Mouse (Mus musculus) frontal cortex, adult 2 months (tissue): ENCODE data around the gene Izumo4. TPM values are rescaled to one million over a fixed set of nuclear protein-coding genes. Genes with fewer than 3 reads are reported as not detected.

Source experiments
- DNase-seq, 2 experiments: peaks; one replicate each; pipeline ENCODE4 v3.0.0; 2022; ENCODE audit warnings: low spot score in 1 of 2; ENCODE audit errors: extremely low spot score in 1 of 2
- polyA plus RNA-seq: library from polyadenylated mRNA; depleted of rRNA; stranded (reverse); fragments of >200 nt; gene quantifications from 2 replicates; pipeline ENCODE4 v1.2.3, GENCODE M21; 2012

Gene Izumo4
- polyA plus RNA-seq, 1 experiment = 108 TPM

DNA sequence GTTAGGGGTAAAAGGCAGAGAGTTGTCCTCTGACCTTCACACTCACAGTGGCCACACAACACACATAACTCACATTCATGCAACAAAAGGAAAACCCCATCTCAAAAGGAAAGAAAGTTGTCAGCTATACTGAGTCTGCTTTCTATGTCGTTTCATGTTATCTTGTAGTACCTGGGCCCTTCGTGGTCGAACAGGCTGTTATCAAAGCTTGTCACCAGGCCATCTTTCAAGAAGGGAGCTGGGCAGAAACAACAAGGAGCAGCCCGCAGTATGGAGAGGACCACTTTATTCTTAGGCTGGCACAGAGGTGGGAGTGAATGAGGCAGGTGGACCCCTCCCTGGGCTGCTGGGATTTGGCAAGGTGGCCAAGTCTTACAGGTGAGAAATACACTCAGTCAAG is 17.0 kb upstream of the Izumo4 start:
- no peak for DNase-seq

- no peak for DNase-seq
Observed at GRCm38 (mm10) chr10:80686617-80687016, 15.4 kb upstream of the Izumo4 start.

- peak in 1 of 2 experiments; percentile 72 for DNase-seq
Observed at GRCm38 (mm10) chr10:80687850-80688249, 14.1 kb upstream of the Izumo4 start.

DNA sequence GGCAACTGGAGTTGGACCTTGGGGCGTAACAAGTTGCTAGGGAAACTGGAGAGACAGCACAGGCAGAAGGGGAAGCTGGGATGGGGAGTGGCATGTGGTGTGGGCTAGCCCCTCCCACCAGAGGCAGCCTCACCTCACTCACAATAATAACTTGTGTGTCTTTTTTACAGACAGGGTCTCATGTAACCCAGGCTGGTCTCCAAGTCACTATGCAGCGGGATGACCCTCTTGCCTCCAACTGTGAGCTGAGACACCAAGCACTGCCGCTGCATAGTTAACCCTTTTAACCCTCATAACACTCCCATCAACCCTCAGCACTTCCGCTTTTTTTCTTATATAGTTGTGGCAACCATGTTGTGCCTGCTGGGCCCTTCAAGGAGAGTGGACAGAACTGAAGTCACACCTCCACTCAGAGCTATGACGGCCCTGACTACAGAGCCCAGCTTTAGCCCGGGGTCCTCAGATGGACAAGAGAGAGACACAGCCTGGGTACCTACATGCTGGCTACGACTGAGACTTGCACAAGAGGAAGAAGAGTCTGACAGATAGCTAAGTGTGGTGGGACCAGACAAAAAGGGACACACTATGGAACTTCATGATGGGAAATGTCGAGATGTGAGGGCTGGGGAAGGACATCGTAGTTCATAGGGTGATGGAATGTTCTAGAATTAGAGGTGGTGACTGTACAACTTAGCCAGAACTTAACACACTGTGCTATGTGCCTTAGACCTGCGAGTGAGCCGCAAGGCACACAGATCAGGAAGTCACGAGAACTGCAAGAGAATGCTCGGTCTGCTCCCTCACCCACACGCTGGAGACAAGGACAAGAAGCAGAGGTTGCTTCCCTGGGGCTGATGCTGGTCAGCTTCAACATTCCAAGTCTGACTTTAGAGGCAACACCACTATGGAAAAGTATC is 9.5 kb upstream of the Izumo4 start:
- no peak for DNase-seq

DNA sequence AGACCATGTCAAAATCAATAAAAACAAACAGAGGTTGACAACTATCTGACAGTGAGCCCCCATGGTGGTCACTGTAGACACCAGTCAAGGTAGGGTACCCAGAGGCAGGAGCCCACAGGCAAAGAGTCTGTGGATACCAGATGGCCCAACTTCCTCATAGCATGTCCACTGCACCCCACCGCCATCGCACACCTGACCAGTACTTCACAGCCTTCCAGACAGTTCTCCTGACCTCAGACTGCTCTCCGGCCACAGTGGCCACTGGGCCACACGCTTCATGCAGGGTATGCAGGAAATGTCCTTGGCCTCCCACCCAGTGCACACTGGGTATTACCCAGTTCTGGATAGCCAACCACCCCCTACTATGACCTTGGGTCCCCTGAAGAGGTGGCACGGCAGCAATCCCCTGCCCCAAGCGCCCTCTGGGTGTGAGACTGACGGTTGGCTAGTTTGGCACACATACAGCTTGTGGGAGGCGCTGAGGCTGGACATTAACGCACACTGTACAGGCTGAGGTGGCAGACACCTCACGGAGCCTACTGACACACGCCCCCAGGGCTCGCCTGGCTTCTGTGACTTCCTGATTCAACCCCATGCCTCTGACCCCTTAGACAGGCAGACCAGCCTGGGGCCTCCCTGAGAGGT is 8.5 kb upstream of the Izumo4 start:
- DNase-seq = no peak

- no peak for DNase-seq
Observed at GRCm38 (mm10) chr10:80694159-80694938, 7.6 kb upstream of the Izumo4 start.

DNA sequence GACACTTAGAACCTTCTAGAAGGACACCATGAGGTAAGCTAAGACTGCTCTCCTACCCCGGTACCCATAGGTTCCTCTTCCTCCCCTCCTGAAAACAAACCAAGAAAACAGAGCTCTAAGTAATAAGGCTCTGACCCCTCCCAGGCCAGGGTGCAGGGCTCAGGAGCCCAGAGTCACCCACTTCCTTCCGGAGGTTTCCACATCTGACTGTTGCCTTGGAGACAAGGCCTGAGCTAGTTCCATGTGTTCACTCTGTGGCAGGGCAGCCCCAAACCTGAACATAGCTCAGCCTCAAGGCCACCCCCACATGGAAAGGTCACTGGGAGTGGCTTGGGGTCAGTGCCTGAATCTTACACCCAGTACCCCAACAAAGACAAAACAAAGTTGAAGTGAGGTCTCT is 6.8 kb upstream of the Izumo4 start:
- DNase-seq = no peak

DNA sequence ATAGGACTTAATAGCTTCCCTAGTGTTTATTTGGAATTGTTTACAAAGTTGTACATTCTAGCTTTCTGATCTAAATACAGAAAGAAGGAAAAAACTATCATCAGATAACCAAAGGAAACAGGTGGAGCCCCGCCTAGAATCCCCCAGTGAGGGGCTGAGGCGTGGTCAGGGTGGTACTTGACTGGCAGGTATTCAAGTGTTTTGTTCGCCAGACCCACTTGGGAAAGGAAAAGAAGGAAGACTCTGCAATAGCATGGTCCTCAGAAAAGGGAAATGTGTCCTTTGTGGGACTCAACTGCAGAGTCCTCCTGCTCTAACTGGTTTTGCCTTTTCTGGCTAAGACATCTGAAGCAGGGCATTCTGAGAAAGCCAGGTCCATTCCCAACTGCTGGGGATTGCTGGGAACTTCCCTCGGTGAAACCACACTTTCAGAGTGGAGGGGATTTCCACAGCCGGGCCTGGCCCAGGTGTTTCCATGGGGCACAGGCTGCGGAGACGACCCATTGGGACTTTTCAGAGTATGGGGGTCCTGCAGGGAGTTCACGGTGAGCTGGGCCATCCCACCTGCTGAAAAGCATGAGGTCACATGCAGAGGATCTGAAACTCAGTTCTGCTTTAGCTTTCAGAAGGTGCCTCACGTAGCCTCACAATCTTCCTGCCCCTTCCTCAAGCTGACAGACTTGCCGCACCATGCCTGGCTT is 6.0 kb upstream of the Izumo4 start:
- DNase-seq = no peak

DNA sequence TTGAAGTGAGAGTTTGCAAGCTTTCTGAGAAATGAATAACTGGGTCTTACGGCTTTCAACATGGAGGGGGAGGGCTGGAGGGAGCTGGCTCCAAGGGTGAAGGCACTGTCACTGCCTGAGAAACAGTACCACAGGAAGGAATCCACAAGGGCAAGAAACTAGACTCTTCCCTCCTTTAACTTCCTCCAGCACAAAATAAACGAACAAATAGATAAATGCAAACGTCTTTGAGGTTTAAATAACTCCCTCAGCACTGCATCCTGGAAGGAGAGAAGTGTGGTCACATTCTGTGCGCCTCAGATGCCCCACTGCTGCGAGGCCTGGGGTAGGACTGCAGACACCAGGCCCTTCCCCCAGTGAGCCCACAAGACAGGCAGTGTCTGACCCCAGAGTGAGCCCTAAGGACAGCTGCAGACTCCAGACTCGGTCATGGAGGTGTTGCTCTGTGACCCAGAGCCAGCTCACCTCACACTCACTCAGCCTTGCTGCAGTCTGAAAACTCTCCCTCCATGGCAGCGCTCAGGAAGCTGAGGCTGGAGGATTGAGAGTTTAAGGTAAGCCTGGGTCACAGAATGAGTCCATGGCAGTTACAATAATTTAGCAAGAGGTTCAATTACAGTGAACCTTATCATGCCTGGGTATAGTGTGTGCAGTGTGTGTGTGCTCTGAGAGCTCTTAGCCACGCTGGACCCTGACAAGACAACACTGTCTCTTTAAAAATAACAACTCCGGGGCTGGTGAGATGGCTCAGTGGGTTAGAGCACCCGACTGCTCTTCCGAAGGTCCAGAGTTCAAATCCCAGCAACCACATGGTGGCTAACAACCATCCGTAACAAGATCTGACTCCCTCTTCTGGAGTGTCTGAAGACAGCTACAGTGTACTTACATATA is 5.2 kb upstream of the Izumo4 start:
- DNase-seq = no peak

GRCm38 (mm10) chr10:80697393-80697787 is 4.6 kb upstream of the Izumo4 start:
- no peak for DNase-seq

- no peak for DNase-seq
Observed at GRCm38 (mm10) chr10:80697812-80698211, 4.2 kb upstream of the Izumo4 start.

- no peak for DNase-seq
Observed at GRCm38 (mm10) chr10:80698605-80699004, 3.4 kb upstream of the Izumo4 start.

GRCm38 (mm10) chr10:80700038-80700504 is 1.9 kb upstream of the Izumo4 start:
- no peak for DNase-seq

DNA sequence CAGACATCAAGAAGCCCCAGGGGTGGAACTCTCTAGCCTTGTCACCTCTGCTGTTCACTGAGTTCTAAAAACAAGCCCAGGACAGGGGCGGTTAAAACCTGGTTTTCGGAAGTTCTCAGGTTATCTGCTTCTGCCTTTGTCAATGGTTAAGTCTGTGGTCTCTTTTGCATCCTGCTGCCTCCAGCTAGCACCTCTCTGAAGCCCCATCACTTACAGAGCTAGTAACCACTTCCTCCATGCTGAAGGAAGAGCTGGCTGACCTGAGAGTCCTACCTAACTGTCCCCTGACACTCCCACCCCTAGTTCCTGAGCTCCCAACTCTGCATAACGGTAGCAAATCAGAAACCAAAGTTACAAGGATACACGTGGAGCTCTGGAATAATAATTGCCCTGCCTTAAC is 1.3 kb upstream of the Izumo4 start:
- no peak for DNase-seq

DNA sequence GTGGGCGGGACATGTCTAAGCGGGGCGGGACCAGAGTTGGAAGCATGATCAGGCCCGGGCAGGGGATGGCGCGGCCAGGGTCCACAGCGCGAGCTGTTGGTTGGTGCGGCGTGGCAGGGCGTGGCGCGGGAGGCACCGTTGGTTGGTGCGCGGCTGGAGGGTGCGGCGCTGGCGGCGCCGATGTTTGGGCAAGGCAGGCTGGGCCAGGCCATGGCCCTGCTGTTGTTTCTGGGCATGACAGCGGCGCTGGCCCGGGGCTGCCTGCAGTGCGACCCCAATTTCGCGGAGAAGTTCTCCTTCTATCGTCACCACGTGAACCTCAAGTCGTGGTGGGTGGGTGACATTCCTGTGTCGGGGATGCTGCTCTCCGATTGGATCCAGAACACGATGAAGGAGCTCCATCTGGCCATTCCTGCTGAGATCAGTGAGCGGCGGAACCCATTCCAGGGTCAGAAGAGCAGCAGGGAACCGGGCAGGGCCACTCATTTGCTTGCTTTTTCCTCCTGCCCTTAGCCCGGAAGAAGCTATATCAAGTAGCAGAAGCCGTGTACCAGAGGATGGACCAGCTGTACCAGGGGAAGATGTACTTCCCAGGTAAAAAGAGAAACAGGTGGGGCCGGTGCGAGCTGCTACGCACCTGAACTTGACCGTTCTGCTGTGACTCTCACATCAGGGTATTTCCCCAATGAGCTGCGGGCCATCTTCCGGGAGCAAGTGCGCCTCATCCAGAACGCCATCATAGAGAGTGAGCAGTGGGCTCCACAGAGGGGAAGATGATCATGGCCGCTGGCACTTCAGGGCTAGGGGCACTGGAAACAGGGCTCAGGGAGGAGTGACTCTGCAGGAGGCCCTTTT is 779 bp downstream of the Izumo4 start:
- DNase-seq = peak; percentile 94 to 96

- no peak for DNase-seq
Observed at GRCm38 (mm10) chr10:80703643-80704042, 1.7 kb downstream of the Izumo4 start.

DNA sequence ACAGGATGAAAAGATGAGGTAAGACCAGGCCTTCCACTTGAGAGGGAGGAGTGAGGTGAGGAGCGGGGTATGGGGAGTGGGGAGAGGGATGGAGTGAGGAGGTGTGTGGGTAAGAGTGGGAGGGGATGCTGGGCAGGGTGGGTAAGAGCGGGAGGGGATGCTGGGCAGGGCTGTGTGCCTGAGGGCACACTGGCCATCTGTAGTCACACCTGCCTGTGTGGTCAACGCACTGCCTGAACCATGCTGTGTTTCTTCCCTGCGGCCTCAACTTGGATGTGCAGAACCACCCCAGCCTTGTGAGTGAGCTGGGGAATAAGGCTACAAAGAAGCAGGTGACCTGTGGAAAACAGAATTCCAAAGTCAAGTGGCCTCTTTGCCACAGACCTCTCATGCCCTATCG is 2.4 kb downstream of the Izumo4 start:
- no peak for DNase-seq

DNA sequence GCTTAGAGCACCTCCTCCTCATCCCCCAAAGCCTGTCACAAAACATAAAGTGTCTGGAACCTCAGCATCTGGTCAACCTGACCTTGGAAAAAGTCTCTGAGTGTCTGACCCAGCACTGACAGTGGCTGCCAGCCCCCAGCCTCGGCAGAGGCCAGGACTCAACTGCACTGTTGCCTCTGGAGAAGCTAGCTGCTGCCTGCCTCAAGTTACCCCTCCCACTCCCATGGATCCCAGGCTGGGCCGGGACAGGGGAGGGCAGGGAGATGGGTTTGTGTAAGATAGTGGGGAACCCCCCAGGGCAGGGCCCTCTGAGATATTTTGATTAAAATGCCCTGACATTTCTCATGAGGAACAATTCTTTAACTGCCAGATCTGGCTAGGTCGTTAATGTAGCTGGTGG is 3.0 kb downstream of the Izumo4 start:
- DNase-seq = no peak

- no peak for DNase-seq
Observed at GRCm38 (mm10) chr10:80705479-80705878, 3.5 kb downstream of the Izumo4 start.
